Mouse (Mus musculus) megakaryocyte, embryonic 14.5 days (primary cell): ENCODE results near the gene Olfr127. TPM values are rescaled to one million over a fixed set of nuclear protein-coding genes. Genes with fewer than 3 reads are reported as not detected.
"Not testable (repeated sequence)": the region's sequence is repeated elsewhere in the genome, so short reads cannot be mapped to it uniquely, and the experiment has no call there.

Source experiments
- H3K27me3 ChIP-seq: replicated peaks from 2 replicates; pipeline ENCODE3; 2012; ENCODE audit warnings: inconsistent platforms
- H3K36me3 ChIP-seq: replicated peaks from 2 replicates; pipeline ENCODE3; 2012; ENCODE audit warnings: low read length, inconsistent platforms, mixed read lengths
- H3K4me1 ChIP-seq: 2 replicates; pipeline ENCODE4 v1.6.1; 2012; ENCODE audit warnings: inconsistent platforms
- H3K4me3 ChIP-seq: replicated peaks from 2 replicates; pipeline ENCODE3; 2012; ENCODE audit warnings: moderate library complexity, mild to moderate bottlenecking, inconsistent platforms
- H3K9me3 ChIP-seq: 2 replicates; pipeline ENCODE4 v1.6.1; 2012; ENCODE audit warnings: inconsistent platforms
- FLI1 ChIP-seq: IDR thresholded peaks from 2 replicates; pipeline ENCODE4 v1.6.1; 2012; ENCODE audit warnings: low read length, inconsistent platforms, mixed read lengths
- GATA1 ChIP-seq: IDR thresholded peaks from 3 replicates; pipeline ENCODE4 v1.6.1; 2012; ENCODE audit warnings: mixed read lengths, low read length, inconsistent platforms, borderline replicate concordance
- polyA plus RNA-seq: library from polyadenylated mRNA; stranded (reverse); fragments of >175 nt; gene quantifications from 2 replicates; pipeline ENCODE4 v1.2.3, GENCODE M21; 2012; ENCODE audit warnings: low replicate concordance; ENCODE audit not compliant: insufficient read depth

Olfr127 gene
- not detected in 2 replicates for polyA plus RNA-seq

DNA sequence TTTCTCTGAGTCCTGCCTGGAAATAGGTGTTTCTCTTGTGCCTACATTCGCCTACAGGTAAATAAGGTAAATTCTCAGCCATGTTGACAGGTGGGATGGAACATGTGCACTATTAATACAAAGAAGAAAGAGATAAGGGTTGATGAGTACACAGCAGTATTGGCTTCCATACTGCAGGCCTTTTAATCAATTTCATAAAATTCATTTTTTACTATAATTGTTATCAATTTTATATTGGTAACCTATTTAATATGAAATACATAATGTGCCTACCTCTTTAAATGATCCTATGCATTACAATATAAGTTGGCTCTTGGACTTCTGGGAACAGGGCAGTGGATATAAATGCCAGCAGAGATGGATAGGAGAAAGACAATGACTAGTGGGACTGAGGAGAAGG lies at the start of gene Olfr127:
Gene Olfr127 (plus strand): TSS at position 301 of the 400 bp plus-strand sequence.
- Histone ChIP-seq H3K27me3 (no peaks in the 10 kb centered on the region), H3K4me3 (no peak within 1 kb of the TSS), H3K36me3 (no peaks in the 10 kb centered on the region), H3K9me3 (no peaks in the 10 kb centered on the region), H3K4me1 (no peaks in the 10 kb centered on the region)
- TF ChIP-seq FLI1 (no peak), GATA1 (no peak)

DNA sequence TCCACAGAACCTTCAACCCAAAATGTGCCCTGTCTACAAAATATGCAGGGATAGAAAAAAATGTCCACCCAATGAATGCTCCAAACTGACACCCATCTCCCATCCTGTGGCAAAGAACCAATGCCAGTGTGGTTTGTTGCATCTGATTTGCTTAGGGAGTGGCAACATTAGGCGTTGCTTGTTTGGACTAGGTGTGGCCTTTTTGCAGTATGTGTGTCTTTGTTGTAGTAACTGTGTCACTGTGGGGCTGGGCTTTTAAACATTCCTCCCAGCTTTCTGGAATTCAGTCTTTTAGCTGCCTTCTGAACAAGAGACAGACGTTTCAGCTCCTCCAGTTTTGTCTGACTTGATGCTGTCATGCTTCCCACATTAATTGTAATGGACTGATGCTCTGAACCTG lies 36.3 kb upstream of the Olfr127 start:
- no peak for TF ChIP-seq GATA1
- TF ChIP-seq FLI1 = no peak
- H3K36me3 ChIP-seq = no peaks in the 10 kb centered on the region

DNA sequence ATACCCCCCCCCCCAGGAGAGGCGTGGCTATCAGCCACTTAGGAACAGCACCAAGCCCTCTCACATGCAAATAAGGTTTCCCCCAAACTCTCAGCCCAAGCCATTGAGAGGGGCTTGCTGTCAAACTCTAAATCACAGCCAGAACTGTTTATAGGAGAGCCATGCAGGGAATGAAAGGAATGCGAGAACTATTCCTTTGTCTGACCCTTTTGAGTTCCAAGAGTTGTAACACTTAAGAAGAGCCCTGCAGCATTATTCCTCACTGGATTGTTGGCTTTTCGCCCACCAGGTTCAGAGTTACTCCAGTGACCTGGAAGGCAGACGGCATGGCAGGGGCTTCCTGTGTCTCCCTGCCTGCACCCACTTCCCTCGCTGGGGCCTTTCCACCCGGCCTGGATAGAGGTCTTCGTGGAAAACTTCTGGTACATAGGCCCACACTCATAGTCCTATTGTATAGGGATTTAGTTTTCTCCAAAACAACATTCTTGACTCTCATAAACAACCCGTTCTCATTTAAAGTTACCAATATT lies 30.5 kb upstream of the Olfr127 start:
- H3K36me3 ChIP-seq = no peaks in the 10 kb centered on the region
- H3K27me3 ChIP-seq = no peaks in the 10 kb centered on the region
- H3K4me3 ChIP-seq = no peak overlapping the region
- no peaks in the 10 kb centered on the region; the same call in 1 of the 2 replicates for H3K9me3 ChIP-seq
- TF ChIP-seq GATA1 (no peak), FLI1 (no peak)
- no peaks in the 10 kb centered on the region for H3K4me1 ChIP-seq

More for the DNA sequence above, 36.3 kb upstream of the Olfr127 start:
- no peak overlapping the region for H3K4me3 ChIP-seq
- no peaks in the 10 kb centered on the region for H3K4me1 ChIP-seq
- H3K27me3 ChIP-seq = no peaks in the 10 kb centered on the region
- peaks cover 11% of the 10 kb centered on the region for H3K9me3 ChIP-seq

DNA sequence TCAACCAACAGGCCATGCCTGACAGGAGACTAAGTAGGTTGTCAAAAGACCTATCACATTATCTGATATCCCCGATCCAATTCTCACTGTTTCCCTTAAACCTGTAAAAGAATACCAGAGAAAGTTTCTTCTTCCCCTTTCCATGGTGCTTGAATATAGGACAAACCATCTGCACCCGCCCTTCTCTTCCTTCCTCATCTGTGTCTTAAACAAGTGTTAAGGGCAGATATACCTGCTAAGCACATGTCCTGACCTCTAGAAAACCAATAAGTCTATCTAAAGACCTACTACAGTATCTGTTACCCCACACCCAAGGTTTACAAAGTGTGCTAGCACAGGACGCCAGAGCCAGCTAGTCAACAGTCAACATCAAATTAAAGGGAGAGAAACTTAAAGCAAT lies 26.4 kb upstream of the Olfr127 start:
- no peak overlapping the region for H3K4me3 ChIP-seq
- no peaks in the 10 kb centered on the region for H3K36me3 ChIP-seq
- no peaks in the 10 kb centered on the region for H3K4me1 ChIP-seq
- H3K9me3 ChIP-seq = no peaks in the 10 kb centered on the region
- H3K27me3 ChIP-seq = no peaks in the 10 kb centered on the region
- no peak for TF ChIP-seq FLI1
- no peak for TF ChIP-seq GATA1

DNA sequence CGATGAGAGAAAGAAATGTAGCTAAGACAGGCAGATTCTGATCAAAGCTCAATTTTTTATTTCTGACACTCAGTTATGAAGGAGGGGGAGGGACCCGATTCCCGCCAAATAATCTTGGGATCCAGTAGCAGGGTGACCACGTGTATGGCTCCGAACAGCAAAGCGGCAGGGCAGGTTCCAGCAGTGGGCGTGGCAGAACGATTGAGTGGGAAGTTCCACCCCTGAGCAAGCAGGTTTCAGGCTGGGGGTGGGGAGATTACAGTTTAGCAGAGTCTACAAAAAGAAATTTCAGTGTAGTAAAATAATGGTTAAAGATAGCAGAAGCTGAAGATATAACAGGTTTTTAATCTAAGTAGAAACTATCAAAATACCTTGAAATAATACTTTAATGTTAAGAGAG lies 6.6 kb downstream of the Olfr127 start:
- H3K4me1 ChIP-seq, H3K27me3 ChIP-seq, H3K4me3 ChIP-seq, H3K9me3 ChIP-seq, H3K36me3 ChIP-seq: not testable (repeated sequence)

DNA sequence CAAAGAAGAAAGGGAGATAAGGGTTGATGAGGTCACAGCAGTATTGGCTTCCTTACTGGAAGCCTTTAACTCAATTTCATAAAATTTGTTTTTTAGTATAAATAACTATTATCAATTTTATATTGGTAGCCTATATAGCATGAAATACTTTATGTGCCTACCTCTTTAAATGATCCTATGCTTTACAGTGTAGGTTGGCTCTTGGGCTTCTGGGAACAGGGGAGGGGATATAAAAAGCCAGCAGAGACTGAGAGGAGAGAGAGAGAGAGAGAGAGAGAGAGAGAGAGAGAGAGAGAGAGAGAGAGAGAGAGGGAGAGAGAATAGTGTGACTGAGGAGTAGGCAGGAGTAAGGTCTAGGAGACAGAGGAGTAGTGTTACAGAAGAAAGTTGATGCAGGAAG lies 20.0 kb downstream of the Olfr127 start, which contains the start of gene Olfr128:
Gene Olfr128 (plus strand): TSS at position 301 of the 400 bp plus-strand sequence.
- Histone ChIP-seq H3K4me3 (no peak within 1 kb of the TSS), H3K9me3 (no peaks in the 10 kb centered on the region), H3K36me3 (no peaks in the 10 kb centered on the region), H3K27me3 (no peaks in the 10 kb centered on the region), H3K4me1 (no peaks in the 10 kb centered on the region)
- TF ChIP-seq GATA1 = no peak
- no peak for TF ChIP-seq FLI1

DNA sequence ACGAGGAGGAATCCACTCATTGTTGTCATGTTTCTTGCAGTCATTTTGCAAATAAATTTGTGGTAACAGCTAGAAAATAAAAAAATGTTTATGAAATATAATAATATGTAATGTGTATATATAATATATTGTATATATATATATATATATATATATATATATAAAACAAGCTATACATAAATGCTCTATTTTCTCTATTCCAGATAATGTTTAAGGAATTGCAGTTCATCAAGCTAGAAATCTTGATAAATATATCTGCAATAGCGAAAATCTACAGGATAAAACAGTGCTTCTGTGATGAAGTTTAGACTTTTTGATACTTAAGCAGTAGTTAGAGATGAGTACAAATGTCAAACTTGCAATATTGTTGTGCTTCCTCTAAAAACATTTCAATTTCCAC lies 52.7 kb downstream of the Olfr127 start, which contains the start of gene Olfr761:
Gene Olfr761 (minus strand): TSS at position 101 of the 400 bp plus-strand sequence.
- 0 out of 2 replicates have a peak, but pooled peaks cover 3% of the 10 kb centered on the region for H3K9me3 ChIP-seq
- H3K4me3 ChIP-seq = no peak within 1 kb of the TSS
- H3K4me1 ChIP-seq = no peaks in the 10 kb centered on the region
- no peaks in the 10 kb centered on the region for H3K36me3 ChIP-seq
- no peaks in the 10 kb centered on the region for H3K27me3 ChIP-seq
- no peak for TF ChIP-seq GATA1
- no peak for TF ChIP-seq FLI1

Other genes starting within 250 kb of the Olfr127 start
- not detected in 2 replicates for gene Olfr117, start 236.7 kb upstream of the Olfr127 start, polyA plus RNA-seq
- gene Olfr118, start 233.4 kb upstream of the Olfr127 start, polyA plus RNA-seq = not detected in 2 replicates
- not detected in 2 replicates for gene Olfr119, start 203.9 kb upstream of the Olfr127 start, polyA plus RNA-seq
- gene Olfr120, start 178.6 kb upstream of the Olfr127 start, polyA plus RNA-seq = not detected in 2 replicates
- not detected in 2 replicates for gene Olfr121, start 151.6 kb upstream of the Olfr127 start, polyA plus RNA-seq
- not detected in 2 replicates for gene Olfr122, start 131.8 kb upstream of the Olfr127 start, polyA plus RNA-seq
- gene Olfr123, start 106.9 kb upstream of the Olfr127 start, polyA plus RNA-seq = not detected in 2 replicates
- not detected in 2 replicates for gene Olfr124, start 100.5 kb upstream of the Olfr127 start, polyA plus RNA-seq
- not detected in 2 replicates for gene Olfr125, start 67.5 kb upstream of the Olfr127 start, polyA plus RNA-seq
- not detected in 2 replicates for gene Olfr126, start 53.0 kb upstream of the Olfr127 start, polyA plus RNA-seq
- gene Olfr128, start 20.1 kb downstream of the Olfr127 start, polyA plus RNA-seq = not detected in 2 replicates
- gene Olfr761, start 52.6 kb downstream of the Olfr127 start, polyA plus RNA-seq = not detected in 2 replicates
- gene Olfr129, start 159.6 kb downstream of the Olfr127 start, polyA plus RNA-seq = not detected in 2 replicates
- gene Olfr130, start 163.5 kb downstream of the Olfr127 start, polyA plus RNA-seq = not detected in 2 replicates
- not detected in 2 replicates for gene Olfr131, start 188.3 kb downstream of the Olfr127 start, polyA plus RNA-seq
- not detected in 2 replicates for gene Olfr132, start 234.1 kb downstream of the Olfr127 start, polyA plus RNA-seq
- gene Olfr133, start 244.8 kb downstream of the Olfr127 start, polyA plus RNA-seq = not detected in 2 replicates